Mouse (Mus musculus) layer of hippocampus, adult 2 months (tissue): Measurements from ENCODE around the gene Actn4. TPM values are rescaled to one million over a fixed set of nuclear protein-coding genes. Genes with fewer than 3 reads are reported as not detected.
"Not testable (repeated sequence)": the region's sequence is repeated elsewhere in the genome, so short reads cannot be mapped to it uniquely, and the experiment has no call there.

Experiments used
- DNase-seq, 2 experiments: peaks; one replicate each; pipeline ENCODE4 v3.0.0; 2022; ENCODE audit warnings: low spot score in 2 of 2
- H3K27ac ChIP-seq: fragments of 200-600 bp; 2 replicates; pipeline ENCODE4 v1.8.1; 2022
- H3K4me3 ChIP-seq: fragments of 200-600 bp; 2 replicates; pipeline ENCODE4 v1.8.1; 2022; ENCODE audit warnings: mild to moderate bottlenecking
- CTCF ChIP-seq: fragments of 200-600 bp; conservative IDR thresholded peaks from 2 replicates; pipeline ENCODE4 v1.8.1; 2022; ENCODE audit warnings: antibody characterized with exemption, mild to moderate bottlenecking, moderate library complexity
- total RNA-seq, 2 experiments: library from RNA; stranded (reverse); gene quantifications; 2 replicates each; pipeline ENCODE4 v1.2.3; 2021

The Actn4 gene
- total RNA-seq, 2 experiments from 2014 or later: 131 to 134 TPM

DNA sequence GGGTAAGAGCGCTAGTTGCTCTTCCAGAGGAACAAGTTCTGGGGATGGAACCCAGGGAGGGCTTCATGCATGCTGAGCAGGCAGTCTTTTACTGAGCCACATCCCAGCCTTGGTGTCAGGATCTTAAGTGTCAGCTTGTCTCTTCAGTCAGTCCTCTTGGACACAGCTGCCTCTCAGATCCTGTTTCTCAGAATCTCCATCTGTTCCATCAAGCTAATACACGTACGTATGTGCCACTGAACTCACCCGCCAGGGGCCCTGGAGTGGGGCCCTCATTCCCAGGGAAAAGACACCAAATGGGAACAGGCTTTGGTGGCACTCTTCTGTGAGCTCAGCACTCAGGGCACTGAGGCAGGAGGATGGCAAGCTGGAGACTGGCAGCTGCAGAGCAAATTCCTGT lies 84.3 kb downstream of the Actn4 start:
- H3K4me3 ChIP-seq: no peak overlapping the region
- H3K27ac ChIP-seq: no peak overlapping the region
- no peak for TF ChIP-seq CTCF
- no peak for DNase-seq

DNA sequence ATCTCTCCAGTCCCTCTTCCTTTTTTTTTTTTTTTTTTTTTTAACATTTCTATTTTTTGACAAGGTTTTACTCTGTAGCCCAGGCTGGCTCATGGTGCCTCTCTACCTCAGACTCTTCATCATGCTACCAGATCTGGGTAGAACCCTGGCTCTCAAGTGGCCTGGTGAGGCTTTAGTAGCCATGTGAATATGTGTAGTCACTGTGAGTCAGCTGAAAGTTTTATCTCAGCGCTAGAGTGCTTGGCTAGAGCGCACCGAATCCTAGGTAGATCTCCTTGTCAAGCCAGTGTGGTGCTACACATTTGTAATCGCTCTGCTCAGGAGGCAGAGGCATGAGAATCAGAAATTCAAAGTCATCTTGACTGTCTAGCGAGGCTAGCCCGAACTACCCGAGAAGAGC lies 85.0 kb downstream of the Actn4 start:
- Histone ChIP-seq H3K27ac (no peak overlapping the region), H3K4me3 (no peak overlapping the region)
- no peak for DNase-seq
- no peak for TF ChIP-seq CTCF

DNA sequence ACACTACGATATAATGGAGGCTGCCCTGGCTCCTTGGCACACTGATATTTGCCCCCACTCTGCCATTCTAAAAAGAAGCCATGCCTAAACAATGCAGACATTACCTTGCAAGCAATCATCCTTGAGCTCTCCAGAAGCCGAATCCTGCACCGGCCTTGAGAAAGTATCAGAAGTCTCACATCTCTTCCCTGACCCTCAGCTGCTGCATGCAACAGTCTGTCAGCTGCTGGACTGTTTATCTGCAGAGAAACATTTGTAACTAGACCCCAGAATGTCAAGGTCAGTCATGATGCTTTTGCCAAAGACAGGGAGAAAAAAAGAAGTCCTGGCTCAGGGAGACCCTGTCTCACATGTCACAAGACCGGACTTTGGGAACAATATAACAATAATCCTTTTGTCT lies 86.0 kb downstream of the Actn4 start:
- TF ChIP-seq CTCF: no peak
- no peak for DNase-seq
- no peak overlapping the region for H3K4me3 ChIP-seq
- H3K27ac ChIP-seq: no peak overlapping the region

DNA sequence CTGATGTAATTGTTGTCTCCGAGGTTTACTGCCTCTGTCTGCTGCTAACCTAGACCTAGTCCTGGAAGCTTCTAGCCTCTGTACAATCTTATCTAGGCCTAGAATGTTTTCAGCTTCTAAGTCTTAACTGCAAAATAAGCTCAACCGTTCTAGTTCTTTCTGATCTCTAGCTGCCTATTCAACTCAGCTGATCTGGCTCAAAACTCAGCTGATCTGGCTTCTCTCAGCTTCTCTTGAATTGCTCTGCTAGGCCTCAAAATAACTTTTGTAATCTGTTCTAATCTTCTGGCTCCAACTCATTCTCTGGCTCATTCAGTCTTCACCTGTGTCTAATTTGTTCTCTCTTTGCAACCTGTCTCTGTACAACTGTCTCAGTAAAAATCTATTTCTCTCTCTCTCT lies 87.6 kb downstream of the Actn4 start:
- TF ChIP-seq CTCF: no peak
- no peak overlapping the region for H3K27ac ChIP-seq
- H3K4me3 ChIP-seq: no peak overlapping the region
- DNase-seq: no peak

DNA sequence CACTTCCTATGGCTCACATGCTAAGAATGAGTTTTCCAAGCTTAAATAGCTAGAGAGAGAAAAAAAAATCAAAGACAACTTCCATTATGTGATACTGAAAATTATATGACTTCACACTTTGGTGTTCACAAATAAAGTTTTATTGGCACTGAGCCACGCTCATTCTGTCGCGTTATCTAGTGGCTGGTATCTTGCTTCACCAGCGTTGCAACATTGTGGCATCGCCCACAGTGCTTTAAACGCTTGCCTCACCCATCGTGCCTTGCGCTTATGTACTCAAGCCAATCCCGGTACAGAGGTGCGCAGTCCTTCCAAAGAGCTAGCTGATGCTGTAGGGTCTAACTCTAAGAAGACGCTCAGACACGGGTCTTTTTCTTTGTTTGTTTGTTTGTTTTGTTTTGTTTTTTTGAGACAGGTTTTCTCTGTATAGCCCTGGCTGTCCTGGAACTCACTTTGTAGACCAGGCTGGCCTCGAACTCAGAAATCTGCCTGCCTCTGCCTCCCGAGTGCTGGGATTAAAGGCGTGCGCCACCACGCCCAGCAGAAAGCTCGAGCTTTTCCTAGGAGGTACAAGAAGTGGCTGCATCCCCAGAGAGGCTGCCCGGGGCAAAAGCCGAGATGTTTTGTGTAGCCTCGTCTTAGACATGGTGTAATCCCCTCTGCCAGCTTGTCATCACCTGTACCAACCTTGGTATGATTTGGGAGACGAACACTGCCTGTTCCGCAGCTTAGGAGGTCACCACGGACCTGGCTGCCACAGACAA lies 91.1 kb downstream of the Actn4 start:
- no peak for TF ChIP-seq CTCF
- no peak overlapping the region for H3K4me3 ChIP-seq
- H3K27ac ChIP-seq: no peak overlapping the region
- DNase-seq: no peak

DNA sequence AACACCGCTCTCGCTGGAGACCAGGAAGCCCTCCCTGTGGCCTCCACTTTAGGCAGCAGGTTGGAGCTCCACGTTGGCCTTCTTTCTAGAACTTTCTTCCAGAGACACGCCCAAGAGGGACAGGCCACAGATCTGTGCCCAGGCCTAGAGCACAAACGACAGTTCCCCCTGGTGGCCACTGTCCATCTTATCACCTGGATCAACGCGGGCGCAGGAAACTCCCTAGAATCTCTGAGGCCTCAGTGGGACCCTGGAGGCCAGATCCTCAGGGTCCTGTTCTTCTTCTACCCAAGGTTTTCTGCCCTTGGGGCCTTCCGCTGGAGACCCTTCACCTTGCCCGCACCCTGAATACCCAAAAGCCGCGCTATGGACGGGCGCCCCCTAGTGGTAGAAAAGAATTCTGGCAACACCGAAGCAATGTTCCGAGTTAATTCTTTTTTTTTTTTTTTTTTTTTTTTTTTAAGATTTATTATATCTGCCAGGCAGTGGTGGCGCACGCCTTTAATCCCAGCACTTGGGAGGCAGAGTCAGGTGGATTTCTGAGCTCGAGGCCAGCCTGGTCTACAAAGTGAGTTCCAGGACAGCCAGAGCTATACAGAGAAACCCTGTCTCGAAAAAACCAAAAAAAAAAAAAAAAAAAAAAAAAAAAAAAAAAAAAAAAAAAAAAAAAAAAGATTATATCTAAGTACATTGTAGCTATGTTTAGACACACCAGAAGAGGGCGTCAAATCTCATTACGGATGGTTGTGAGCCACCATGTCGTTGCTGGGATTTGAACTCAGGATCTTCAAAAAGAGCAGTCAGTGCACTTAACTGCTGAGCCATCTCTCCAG lies 94.4 kb downstream of the Actn4 start:
- peak; percentile 82 for TF ChIP-seq CTCF
- not testable (repeated sequence) for H3K27ac ChIP-seq
- peak overlapping the region; percentile 36; the same call in 1 of the 2 replicates for H3K4me3 ChIP-seq
- DNase-seq: peak; percentile 17 to 73

DNA sequence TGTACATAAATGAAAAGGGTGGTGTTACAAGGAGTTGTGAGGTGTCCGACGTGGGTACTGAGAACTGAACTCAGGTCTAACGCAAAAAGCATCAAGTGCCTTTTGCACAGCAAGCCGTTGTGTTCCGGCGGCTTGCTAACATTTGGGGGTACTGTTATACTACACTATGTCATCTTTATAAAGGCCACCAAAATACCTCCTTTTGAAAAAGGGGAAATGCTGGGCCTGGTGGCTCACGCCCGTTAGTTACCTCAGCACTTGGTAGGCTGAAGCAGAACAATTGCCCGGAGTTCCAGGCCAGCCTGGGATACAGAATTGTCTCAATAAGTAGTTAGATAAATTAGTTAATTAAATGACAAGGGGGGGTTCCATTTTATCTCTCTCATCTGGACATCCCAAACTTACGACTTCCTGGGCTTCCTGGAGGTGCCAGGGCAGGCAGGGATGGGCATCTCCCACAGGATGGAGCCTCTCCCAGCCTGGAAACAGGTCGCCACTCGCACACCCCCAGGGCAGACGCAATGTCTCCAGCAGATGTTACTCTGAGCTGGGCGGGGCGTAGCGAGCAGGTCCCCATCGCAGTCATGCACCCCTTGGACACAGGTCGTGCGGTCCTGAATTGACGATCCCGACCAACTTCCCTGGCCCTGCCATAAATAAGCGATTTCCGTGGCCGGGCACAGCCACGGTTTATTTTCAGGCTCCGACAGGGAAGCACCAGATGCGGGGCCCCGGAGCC lies 95.2 kb downstream of the Actn4 start:
- TF ChIP-seq CTCF: no peak
- DNase-seq: no peak
- Histone ChIP-seq H3K4me3 (no peak overlapping the region), H3K27ac (no peak overlapping the region)

DNA sequence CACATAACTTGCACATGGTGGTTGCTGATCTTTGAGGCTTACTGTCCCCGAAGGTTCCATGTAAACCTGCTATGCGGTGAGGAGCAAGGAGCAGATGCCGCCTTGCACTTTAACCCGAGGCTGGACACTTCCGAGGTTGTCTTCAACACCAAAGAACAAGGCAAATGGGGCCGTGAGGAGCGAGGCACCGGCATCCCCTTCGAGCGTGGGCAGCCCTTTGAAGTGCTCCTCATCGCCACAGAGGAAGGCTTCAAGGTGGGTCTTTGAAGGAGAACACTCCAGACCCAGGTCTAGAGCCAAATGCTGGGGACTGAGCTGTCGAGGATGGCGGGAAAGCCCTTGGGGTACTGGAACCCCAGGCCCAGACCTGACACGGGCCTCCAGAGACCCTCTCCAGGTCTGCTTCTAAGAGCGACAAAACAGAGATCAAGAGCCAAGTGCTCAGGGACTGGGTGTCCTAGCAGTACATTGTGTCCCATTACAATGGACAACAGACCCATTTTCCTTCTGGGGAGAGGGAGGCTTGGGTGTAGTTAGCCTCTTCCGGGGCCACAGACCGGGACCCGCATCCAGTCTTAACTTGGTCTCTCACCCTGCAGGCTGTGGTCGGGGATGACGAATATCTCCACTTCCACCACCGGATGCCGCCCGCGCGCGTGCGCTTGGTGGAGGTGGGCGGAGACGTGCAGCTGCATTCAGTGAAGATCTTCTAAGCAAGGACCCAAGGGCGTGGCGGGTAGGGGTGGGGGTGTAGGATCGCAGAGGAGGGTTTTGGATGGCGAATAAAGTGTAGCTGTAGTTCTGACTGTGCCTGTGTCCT lies 96.4 kb downstream of the Actn4 start:
- peak; percentile 65 to 71 for DNase-seq
- TF ChIP-seq CTCF: peak; percentile 41
- Histone ChIP-seq H3K27ac (peak overlapping the region; percentile 44), H3K4me3 (peak overlapping the region; percentile 41)

DNA sequence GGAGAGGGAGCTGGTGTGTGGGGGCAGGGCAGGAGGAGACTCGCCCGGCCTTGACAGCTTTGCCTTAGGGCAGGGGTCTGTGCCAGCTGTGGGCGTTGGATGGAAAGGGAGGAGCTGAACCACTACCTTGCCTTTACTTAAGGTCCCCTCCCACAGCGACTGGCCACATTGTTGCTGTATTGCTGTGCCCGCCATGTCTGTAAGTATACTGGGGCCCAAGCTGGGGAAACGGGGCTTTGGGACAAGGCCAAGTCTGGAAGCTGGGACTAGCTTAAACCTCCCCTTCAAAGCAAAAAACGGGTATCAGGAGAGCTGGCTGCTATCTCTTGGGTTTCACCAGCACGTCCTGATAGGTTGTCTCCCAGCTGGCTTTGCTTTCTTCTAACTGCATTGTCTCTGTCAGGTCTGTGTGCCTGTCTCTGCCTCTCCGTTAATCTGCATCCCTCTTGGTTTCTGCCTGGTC lies 97.8 kb downstream of the Actn4 start:
- H3K27ac ChIP-seq: no peak overlapping the region
- no peak for TF ChIP-seq CTCF
- H3K4me3 ChIP-seq: no peak overlapping the region
- DNase-seq: peak in 1 of 2 experiments; percentile 18

DNA sequence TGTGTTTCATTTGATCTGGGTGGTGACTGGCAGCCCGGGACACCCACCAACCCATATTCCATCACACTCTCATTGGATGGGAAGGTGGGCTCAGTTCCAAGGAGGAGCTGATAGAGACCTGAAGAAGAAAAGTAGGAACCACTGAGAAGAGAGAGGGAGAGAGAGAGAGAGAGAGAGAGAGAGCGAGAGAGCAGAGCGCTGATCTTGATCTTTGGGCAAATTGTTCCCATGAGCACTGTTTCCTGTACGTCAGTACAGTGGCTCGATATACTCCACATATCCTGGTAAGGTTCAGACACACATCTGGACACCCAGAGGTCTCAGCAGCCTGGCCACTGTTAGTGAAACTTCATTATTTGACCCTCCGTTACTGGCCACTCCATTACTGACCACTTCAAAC lies 98.6 kb downstream of the Actn4 start, which contains the start of gene Lgals7:
Lgals7 (plus strand) TSS at position 314 of the 400 bp plus-strand sequence.
- no peak for TF ChIP-seq CTCF
- DNase-seq: no peak
- Histone ChIP-seq H3K4me3 (no peak within 1 kb of the TSS), H3K27ac (no peak within 1 kb of the TSS)

DNA sequence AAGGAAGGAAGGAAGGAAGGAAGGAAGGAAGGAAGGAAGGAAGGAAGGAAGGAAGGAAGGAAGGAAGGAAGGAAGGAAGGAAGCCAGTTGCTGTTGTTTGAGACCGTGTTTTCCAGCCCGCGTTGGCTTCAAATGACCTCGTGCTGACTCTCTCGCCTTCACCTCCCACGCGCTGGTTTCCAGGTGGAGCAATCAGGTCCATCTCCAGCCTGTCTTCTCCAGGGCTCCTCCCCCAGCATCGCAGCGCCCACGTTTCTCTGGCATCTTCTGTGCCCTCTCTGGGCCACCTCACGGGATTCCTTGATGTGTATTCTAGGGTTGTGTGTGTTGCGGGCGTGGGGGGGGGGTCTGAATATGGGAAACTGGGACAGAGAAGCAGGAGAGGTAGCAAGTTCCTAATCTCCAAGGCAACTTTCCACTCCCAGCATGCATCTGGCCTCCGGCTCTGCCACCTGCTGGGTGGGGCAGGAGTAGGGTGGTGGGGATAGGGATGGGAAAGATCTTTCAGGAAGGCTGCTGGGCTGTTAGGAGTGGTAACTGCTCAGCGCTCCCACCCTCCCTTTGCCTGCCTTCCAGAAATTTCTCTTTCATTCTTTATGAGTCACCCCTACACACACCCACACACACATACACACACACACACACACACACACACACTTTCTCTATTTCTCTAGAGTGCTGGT lies 99.2 kb downstream of the Actn4 start:
- no peak for TF ChIP-seq CTCF
- no peak overlapping the region for H3K27ac ChIP-seq
- no peak overlapping the region for H3K4me3 ChIP-seq
- peak; percentile 19 to 48 for DNase-seq
